Mouse (Mus musculus) kidney, adult 2 months (tissue): ENCODE results near the gene Card11.

ENCODE experiments used
- CTCF ChIP-seq: fragments of 200-500 bp; conservative IDR thresholded peaks from 2 replicates; pipeline ENCODE4 v1.5.1; 2011; ENCODE audit warnings: low read depth, mild to moderate bottlenecking, control low read depth, low read length, moderate library complexity, mixed read lengths; ENCODE audit not compliant: insufficient read depth, insufficient read length
- POLR2A ChIP-seq: fragments of 200-500 bp; IDR thresholded peaks from one replicate; pipeline ENCODE4 v1.6.1; 2011; ENCODE audit warnings: low read depth, low read length, control low read depth

- TF ChIP-seq CTCF (no peak), POLR2A (no peak)
Measured at GRCm38 (mm10) chr5:141004078-141004763, 3.8 kb upstream of the Card11 start.
